Mouse (Mus musculus) cerebellum, postnatal 14 days (tissue): ENCODE measurements around the gene Rad51b.

Experiments used
- DNase-seq, 2 experiments: peaks; one replicate each; pipeline ENCODE4 v3.0.0; 2021; ENCODE audit warnings: mixed read lengths in 2 of 2

Rad51b gene

GRCm38 (mm10) chr12:79623308-79623707 lies 326.2 kb downstream of the Rad51b start:
- no peak for DNase-seq

- DNase-seq, result no peak
These were observed 328.8 kb downstream of the Rad51b start for GRCm38 (mm10) chr12:79625699-79626554.

DNA sequence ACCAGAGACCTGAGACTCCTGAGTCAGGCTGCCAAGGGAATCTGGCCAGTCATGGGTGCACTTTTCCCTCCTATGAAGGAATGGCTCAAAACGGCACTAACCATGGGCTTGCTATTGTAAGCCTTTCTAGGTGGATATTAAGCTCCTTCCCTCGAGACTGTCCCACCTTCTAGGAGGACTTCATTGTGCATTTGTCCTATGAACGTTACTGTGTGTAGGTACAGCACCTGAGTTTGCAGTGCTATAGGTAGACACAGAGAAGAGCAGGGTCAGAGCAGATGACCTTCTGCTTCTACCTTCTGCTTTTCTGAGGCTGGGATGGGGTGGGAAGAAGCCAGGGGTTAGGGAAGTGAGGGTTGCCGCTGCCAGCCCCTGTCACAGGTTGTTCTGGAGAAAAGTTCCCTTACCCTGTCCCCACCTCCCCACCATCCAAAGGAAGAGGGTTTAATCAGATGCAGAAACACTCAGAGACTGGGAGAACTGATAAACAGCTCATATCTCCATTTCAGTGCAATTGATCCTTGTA lies 329.5 kb downstream of the Rad51b start:
- no peak for DNase-seq

- DNase-seq, result no peak
These were observed 330.5 kb downstream of the Rad51b start for GRCm38 (mm10) chr12:79627351-79628120.

GRCm38 (mm10) chr12:79628121-79628774 lies 331.2 kb downstream of the Rad51b start:
- no peak for DNase-seq

- no peak for DNase-seq
These were observed 333.1 kb downstream of the Rad51b start for GRCm38 (mm10) chr12:79629945-79630850.

GRCm38 (mm10) chr12:79633458-79634106 lies 336.5 kb downstream of the Rad51b start:
- DNase-seq, result no peak

- DNase-seq, result no peak
These were observed 344.6 kb downstream of the Rad51b start for GRCm38 (mm10) chr12:79641570-79642285.

DNA sequence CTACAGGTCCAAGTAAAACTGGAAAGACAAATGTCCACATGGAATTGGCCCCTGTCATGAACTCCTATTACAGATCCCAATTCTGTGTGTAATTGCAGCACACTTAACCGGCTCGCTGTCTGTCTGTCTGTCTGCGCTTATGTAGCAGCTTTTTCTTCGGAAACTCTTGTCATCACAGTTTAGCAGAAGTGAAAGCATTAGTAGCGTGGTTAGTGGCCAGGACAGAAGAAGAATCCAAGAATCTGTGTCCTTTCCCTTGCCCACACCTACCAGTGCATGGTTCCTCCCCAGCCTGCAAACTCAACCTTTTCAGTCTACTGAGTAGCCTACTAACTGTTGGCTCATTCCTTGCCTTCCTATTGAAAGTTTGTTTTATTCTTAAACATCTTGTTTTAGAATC lies 345.6 kb downstream of the Rad51b start:
- DNase-seq, result no peak

DNA sequence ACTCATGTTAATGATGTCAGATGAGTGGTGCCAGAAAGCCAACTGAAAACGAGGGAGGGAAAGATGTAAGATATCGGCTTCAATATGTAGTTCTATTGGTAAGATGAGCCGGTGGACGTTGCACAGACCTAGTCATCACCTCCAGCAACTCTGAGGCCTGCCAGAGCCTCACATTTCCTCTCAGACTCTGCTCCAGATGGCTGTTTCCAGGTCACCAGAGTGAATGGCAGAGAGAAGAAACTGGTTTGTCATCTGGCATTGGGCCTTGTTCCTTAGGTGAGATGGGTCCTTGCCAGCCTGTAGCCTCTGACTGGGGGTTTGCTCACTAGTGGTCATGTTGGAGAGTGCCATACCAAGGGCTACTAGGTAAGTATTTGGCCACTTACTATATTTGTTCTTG lies 348.6 kb downstream of the Rad51b start:
- peak; percentile 61 to 73 for DNase-seq

GRCm38 (mm10) chr12:79646646-79647164 lies 349.6 kb downstream of the Rad51b start:
- no peak for DNase-seq

GRCm38 (mm10) chr12:79647382-79647781 lies 350.3 kb downstream of the Rad51b start:
- DNase-seq, result no peak

- DNase-seq, result no peak
These were observed 350.9 kb downstream of the Rad51b start for GRCm38 (mm10) chr12:79647976-79648375.

DNA sequence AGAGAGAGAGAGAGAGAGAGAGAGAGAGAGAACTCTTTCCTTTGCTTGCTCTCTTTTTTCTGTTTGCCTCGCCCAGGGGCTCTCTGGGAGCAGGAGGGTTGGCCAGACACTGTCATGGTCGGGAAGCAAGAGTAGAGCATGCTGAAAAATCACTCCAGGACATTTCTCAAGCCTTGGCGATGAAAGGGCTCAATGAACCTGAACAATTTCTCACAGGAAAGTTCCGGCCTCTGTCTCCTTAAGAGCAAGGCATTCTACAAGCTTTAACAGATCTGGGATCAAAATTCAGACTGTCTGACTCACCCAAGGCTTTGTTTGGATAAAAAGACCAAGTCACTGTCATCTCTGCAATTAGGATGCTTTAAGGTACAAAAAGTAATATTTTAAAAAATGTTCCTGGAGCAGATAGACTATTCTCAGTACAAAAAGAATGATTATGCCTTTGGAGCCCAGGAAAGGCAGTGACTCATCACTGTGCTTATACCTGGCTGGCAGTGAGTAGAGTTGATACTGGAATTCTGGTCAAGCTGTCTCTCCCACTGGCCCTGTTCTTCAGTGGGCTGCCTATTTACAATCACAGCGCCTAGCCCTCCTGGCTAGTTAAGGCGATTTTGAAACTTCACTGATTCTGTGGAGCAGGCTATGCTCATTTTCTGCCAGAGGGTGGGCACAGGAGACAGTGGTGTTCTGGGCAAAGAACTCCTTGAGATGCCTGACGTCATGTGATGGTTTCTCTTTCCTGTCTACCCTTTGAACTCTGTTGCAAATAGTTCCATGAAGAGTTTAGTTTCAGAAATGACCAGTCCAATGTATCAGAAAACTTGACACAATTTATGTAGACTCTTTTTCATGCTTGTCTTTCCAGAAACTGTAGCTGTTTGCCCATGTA lies 352.0 kb downstream of the Rad51b start:
- DNase-seq, result no peak

- no peak for DNase-seq
These were observed 352.7 kb downstream of the Rad51b start for GRCm38 (mm10) chr12:79649796-79650195.

DNA sequence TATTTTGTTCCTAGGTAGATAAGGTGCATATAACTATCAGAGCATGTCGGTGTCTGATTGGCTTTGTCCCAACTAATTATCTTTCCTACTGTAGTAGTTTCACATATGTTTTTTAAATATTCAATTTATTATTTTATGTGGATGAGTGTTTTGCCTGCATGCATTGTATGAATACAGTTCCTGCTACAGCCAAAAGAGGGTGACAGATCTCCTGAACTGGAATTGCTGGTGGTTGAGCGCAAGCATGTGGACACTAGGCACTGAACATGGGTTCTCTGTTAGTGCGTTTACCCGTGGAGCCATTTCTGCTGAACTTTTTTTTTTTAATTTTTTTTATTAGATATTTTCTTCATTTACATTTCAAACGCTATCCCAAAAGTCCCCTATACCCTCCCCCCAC lies 358.1 kb downstream of the Rad51b start:
- DNase-seq, result no peak

GRCm38 (mm10) chr12:79658861-79659260 lies 361.8 kb downstream of the Rad51b start:
- no peak for DNase-seq

DNA sequence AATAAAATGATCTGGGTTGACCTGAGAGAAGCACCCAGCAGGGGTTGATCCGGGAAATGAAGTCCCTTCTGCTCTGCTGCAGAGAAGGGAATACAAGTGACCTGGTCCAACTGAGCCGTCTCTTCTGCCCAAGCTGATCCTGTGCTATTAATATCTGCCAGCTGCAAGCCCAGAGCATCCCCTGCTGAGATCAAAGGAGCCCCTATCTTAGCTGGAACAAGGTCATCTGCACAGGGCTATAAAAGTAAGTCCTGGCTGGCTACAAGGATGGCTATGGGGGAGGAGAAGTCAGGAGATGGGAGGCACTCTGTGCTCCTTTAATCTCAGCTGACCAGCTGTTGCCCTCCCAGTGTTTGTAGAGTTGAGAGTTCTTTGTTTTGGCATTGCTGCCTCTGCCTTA lies 364.2 kb downstream of the Rad51b start:
- peak; percentile 17 to 24 for DNase-seq

GRCm38 (mm10) chr12:79663131-79663892 lies 366.2 kb downstream of the Rad51b start:
- no peak for DNase-seq
